Mouse (Mus musculus) heart, embryonic 16.5 days (tissue): ENCODE results near the gene Ccdc57. TPM values are rescaled to one million over a fixed set of nuclear protein-coding genes. Genes with fewer than 3 reads are reported as not detected.
"Not testable (repeated sequence)": the region's sequence is repeated elsewhere in the genome, so short reads cannot be mapped to it uniquely, and the experiment has no call there.

Experiments used
- ATAC-seq: fragments of 200-750 bp; cut with Nextera tagmentation; replicated peaks from 2 replicates; pipeline ENCODE4 v1.8.0; 2017; ENCODE audit warnings: moderate number of reproducible peaks; ENCODE audit not compliant: insufficient read depth, low FRiP score; ENCODE audit errors: extremely low read depth
- H3K27ac ChIP-seq: fragments of 300-500 bp; sonication (generic); 2 replicates; pipeline ENCODE4 v1.5.1; 2014; ENCODE audit warnings: mild to moderate bottlenecking, low read length, control low read depth, moderate library complexity
- H3K27me3 ChIP-seq: fragments of 300-500 bp; sonication (generic); 2 replicates; pipeline ENCODE4 v1.6.1; 2014; ENCODE audit warnings: low read length, mixed read lengths; ENCODE audit not compliant: control insufficient read depth, insufficient read depth
- H3K36me3 ChIP-seq: fragments of 300-500 bp; sonication (generic); 2 replicates; pipeline ENCODE4 v1.6.1; 2014; ENCODE audit not compliant: control insufficient read depth, insufficient read depth
- H3K4me1 ChIP-seq: fragments of 300-500 bp; sonication (generic); 2 replicates; pipeline ENCODE4 v1.6.1; 2014; ENCODE audit warnings: low read length, mixed read lengths; ENCODE audit not compliant: control insufficient read depth, insufficient read depth
- H3K4me2 ChIP-seq: fragments of 300-500 bp; sonication (generic); 2 replicates; pipeline ENCODE4 v1.6.1; 2014; ENCODE audit warnings: low read depth, mild to moderate bottlenecking, control low read depth, low read length
- H3K4me3 ChIP-seq: fragments of 300-500 bp; sonication (generic); 2 replicates; pipeline ENCODE4 v1.5.1; 2014; ENCODE audit warnings: mild to moderate bottlenecking, control low read depth, low read length
- H3K9ac ChIP-seq: fragments of 300-500 bp; sonication (generic); 2 replicates; pipeline ENCODE4 v1.6.1; 2014; ENCODE audit warnings: low read length, control low read depth
- H3K9me3 ChIP-seq: fragments of 300-500 bp; sonication (generic); replicated peaks from 2 replicates; pipeline ENCODE4 v1.6.1; 2016; ENCODE audit warnings: low read length; ENCODE audit not compliant: control insufficient read depth
- WGBS: fragments of 180-500 bp; shearing (Covaris S2); extraction: QIAGEN DNeasy Blood & Tissue Kit; methylation state at CpG from one replicate; pipeline ENCODE4 v1.1.7; 2014; 5-methylcytosine and 5-hydroxymethylcytosine counted together
- polyA plus RNA-seq: library from polyadenylated mRNA; unstranded; fragments of >200 nt; fragmentation: Nextera tagmentation; extraction: Ambion mirVana; gene quantifications from 2 replicates; pipeline ENCODE4 v1.2.1, GENCODE M21; 2015

Gene Ccdc57
- polyA plus RNA-seq, 1 experiment from 2014 or later, result 4.5 TPM

GRCm38 (mm10) chr11:120882931-120883330, 49.7 kb downstream of the Ccdc57 start:
- peaks cover 4% of the 10 kb centered on the region for H3K9me3 ChIP-seq
- H3K27me3 ChIP-seq, result no peaks in the 10 kb centered on the region
- peaks cover 16% of the 10 kb centered on the region for H3K36me3 ChIP-seq
- no peaks in the 10 kb centered on the region for H3K4me1 ChIP-seq
- no peak overlapping the region for H3K27ac ChIP-seq
- H3K4me3 ChIP-seq, result no peak overlapping the region
- H3K9ac ChIP-seq, result no peak overlapping the region
- no peak overlapping the region for H3K4me2 ChIP-seq
- 87% methylated on average over 4 of the region's 4 CpGs for WGBS
- ATAC-seq, result no peak

- H3K4me2 ChIP-seq, result no peak overlapping the region
Measured at GRCm38 (mm10) chr11:120873206-120873605, 59.5 kb downstream of the Ccdc57 start.

GRCm38 (mm10) chr11:120871521-120871920, 61.2 kb downstream of the Ccdc57 start:
- Histone ChIP-seq H3K4me1 (no peaks in the 10 kb centered on the region), H3K36me3 (0 out of 2 replicates have a peak, but pooled peaks cover 3% of the 10 kb centered on the region), H3K27me3 (no peaks in the 10 kb centered on the region), H3K9ac (no peak overlapping the region), H3K9me3 (no peaks in the 10 kb centered on the region), H3K27ac (no peak overlapping the region), H3K4me2 (no peak overlapping the region), H3K4me3 (no peak overlapping the region)
- no peak for ATAC-seq
- 92% methylated on average over 9 of the region's 9 CpGs for WGBS

More at GRCm38 (mm10) chr11:120873206-120873605, 59.5 kb downstream of the Ccdc57 start:
- Histone ChIP-seq H3K4me3 (no peak overlapping the region), H3K9me3 (no peaks in the 10 kb centered on the region), H3K27me3 (no peaks in the 10 kb centered on the region), H3K36me3 (peaks cover 5% of the 10 kb centered on the region; the same call in 1 of the 2 replicates), H3K4me1 (no peaks in the 10 kb centered on the region), H3K9ac (no peak overlapping the region), H3K27ac (no peak overlapping the region)
- WGBS, result 75% methylated on average over 6 of the region's 6 CpGs
- ATAC-seq, result no peak

GRCm38 (mm10) chr11:120865816-120866215, 66.9 kb downstream of the Ccdc57 start:
- Histone ChIP-seq H3K36me3 (0 out of 2 replicates have a peak, but pooled peaks cover 3% of the 10 kb centered on the region), H3K9me3 (no peaks in the 10 kb centered on the region), H3K9ac (no peak overlapping the region), H3K4me2 (no peak overlapping the region), H3K27me3 (no peaks in the 10 kb centered on the region), H3K27ac (no peak overlapping the region), H3K4me3 (no peak overlapping the region), H3K4me1 (no peaks in the 10 kb centered on the region)
- no peak for ATAC-seq
- 77% methylated on average over 1 of the region's 1 CpGs for WGBS

GRCm38 (mm10) chr11:120862819-120863218, 69.9 kb downstream of the Ccdc57 start:
- H3K9ac ChIP-seq, result no peak overlapping the region
- ATAC-seq, result no peak
- no peak overlapping the region for H3K4me3 ChIP-seq
- 74% methylated on average over 10 of the region's 10 CpGs for WGBS
- H3K36me3 ChIP-seq, result 0 out of 2 replicates have a peak, but pooled peaks cover 2% of the 10 kb centered on the region
- no peaks in the 10 kb centered on the region for H3K27me3 ChIP-seq
- no peaks in the 10 kb centered on the region for H3K4me1 ChIP-seq
- no peak overlapping the region for H3K4me2 ChIP-seq
- no peaks in the 10 kb centered on the region for H3K9me3 ChIP-seq
- H3K27ac ChIP-seq, result no peak overlapping the region

GRCm38 (mm10) chr11:120855938-120856337, 76.7 kb downstream of the Ccdc57 start:
- H3K4me3 ChIP-seq, ATAC-seq, H3K36me3 ChIP-seq, H3K9ac ChIP-seq, H3K9me3 ChIP-seq, H3K4me2 ChIP-seq, H3K27me3 ChIP-seq, H3K27ac ChIP-seq: not testable (repeated sequence)
- H3K4me1 ChIP-seq, result peaks cover 19% of the 10 kb centered on the region
- 88% methylated on average over 3 of the region's 3 CpGs for WGBS

- Histone ChIP-seq H3K27me3 (no peaks in the 10 kb centered on the region), H3K9ac (no peak overlapping the region), H3K4me3 (no peak overlapping the region), H3K27ac (no peak overlapping the region), H3K36me3 (0 out of 2 replicates have a peak, but pooled peaks cover 2% of the 10 kb centered on the region), H3K4me2 (no peak overlapping the region), H3K9me3 (no peaks in the 10 kb centered on the region), H3K4me1 (peaks cover 21% of the 10 kb centered on the region)
- no peak for ATAC-seq
- 86% methylated on average over 4 of the region's 4 CpGs for WGBS
Measured at GRCm38 (mm10) chr11:120853788-120854187, 78.9 kb downstream of the Ccdc57 start.

GRCm38 (mm10) chr11:120853158-120853557, 79.5 kb downstream of the Ccdc57 start:
- no peaks in the 10 kb centered on the region for H3K27me3 ChIP-seq
- WGBS, result 97% methylated on average over 4 of the region's 4 CpGs
- H3K27ac ChIP-seq, result no peak overlapping the region
- peaks cover 21% of the 10 kb centered on the region for H3K4me1 ChIP-seq
- no peak overlapping the region for H3K4me3 ChIP-seq
- H3K4me2 ChIP-seq, result no peak overlapping the region
- H3K9me3 ChIP-seq, result no peaks in the 10 kb centered on the region
- H3K9ac ChIP-seq, result no peak overlapping the region
- ATAC-seq, result no peak
- H3K36me3 ChIP-seq, result no peaks in the 10 kb centered on the region

GRCm38 (mm10) chr11:120852083-120852935, 80.4 kb downstream of the Ccdc57 start:
- H3K4me2 ChIP-seq, result no peak overlapping the region
- no peaks in the 10 kb centered on the region for H3K27me3 ChIP-seq
- ATAC-seq, result no peak; the same call in 1 of the 2 replicates
- H3K27ac ChIP-seq, result no peak overlapping the region
- WGBS, result 41% methylated on average over 11 of the region's 11 CpGs
- H3K4me3 ChIP-seq, result no peak overlapping the region
- no peak overlapping the region for H3K9ac ChIP-seq
- H3K36me3 ChIP-seq, result no peaks in the 10 kb centered on the region
- peaks cover 21% of the 10 kb centered on the region for H3K4me1 ChIP-seq
- H3K9me3 ChIP-seq, result no peaks in the 10 kb centered on the region
